Mouse (Mus musculus) Patski (cell line): ENCODE results near the gene Ptpn11. TPM values are rescaled to one million over a fixed set of nuclear protein-coding genes. Genes with fewer than 3 reads are reported as not detected.
"Not testable (repeated sequence)": the region's sequence is repeated elsewhere in the genome, so short reads cannot be mapped to it uniquely, and the experiment has no call there.

Source experiments
- ATAC-seq: fragments of 100-300 bp; one replicate; pipeline ENCODE4 v1.8.0; 2021
- CTCF ChIA-PET: fragments of 350-600 bp; sonication (Branson Sonifier 250); formaldehyde crosslinking; loops from one replicate; lab custom pipeline; 2022; ENCODE audit warnings: inconsistent platforms; lab: Charles Lee
- POLR2A ChIA-PET: fragments of 350-600 bp; sonication (Branson Sonifier 250); formaldehyde crosslinking; loops from one replicate; lab custom pipeline; 2022; ENCODE audit warnings: antibody characterized with exemption, inconsistent platforms; lab: Charles Lee
- DNase-seq: peaks from one replicate; pipeline ENCODE4 v3.0.0-alpha.2; 2011; ENCODE audit warnings: low read depth, low spot score
- H3K27me3 ChIP-seq: fragments of 371-371 bp; one replicate; pipeline ENCODE4 v1.5.1; 2021
- CTCF ChIP-seq: fragments of 100-300 bp; IDR thresholded peaks from one replicate; pipeline ENCODE4 v1.5.1; 2021
- in situ Hi-C: fragments of 300-500 bp; cut with MboI; formaldehyde crosslinking; loops from 3 replicates; pipeline ENCODE4 v1.11.1; 2018; ENCODE audit warnings: low pct_unique_long_range_greater_than_20kb, mixed read lengths
- polyA plus RNA-seq: library from polyadenylated mRNA; unstranded; gene quantifications from one replicate; pipeline ENCODE4 v1.2.3, GENCODE M21; 2021

The Ptpn11 gene
- polyA plus RNA-seq, 1 experiment from 2014 or later: 131 TPM

DNA sequence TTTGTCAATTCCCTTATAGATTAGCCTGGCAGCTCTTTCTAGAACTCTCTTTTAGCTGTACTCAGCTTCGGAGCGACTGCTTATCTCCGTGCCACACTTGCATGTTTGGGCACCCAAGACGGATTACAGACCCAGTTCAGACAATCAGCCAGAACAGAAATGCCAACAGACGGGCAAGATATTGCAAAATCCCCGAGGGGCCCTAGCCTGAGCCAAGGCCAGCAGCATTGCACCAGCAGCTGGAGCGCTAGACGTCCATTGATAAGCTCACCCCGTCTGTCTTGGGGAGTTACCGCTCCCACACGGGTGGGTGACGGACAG is 24.9 kb upstream of the Ptpn11 start:
- no peak for DNase-seq
- POLR2A ChIA-PET: interaction anchor here (0.6 kb wide), 1 partner anchor 69 kb away, joined by 3 read pairs; no protein-coding TSS in a partner anchor
- CTCF ChIA-PET: interaction anchor here (1.1 to 1.5 kb wide), 3 partner anchors 13 to 52 kb away, joined by 3 to 5 read pairs (median 3); no protein-coding TSS in a partner anchor
- H3K27me3 ChIP-seq: no peaks in the 10 kb centered on the region
- no peak for TF ChIP-seq CTCF
- no peak for ATAC-seq
- in situ Hi-C loops: loop anchor here (5.0 kb wide), 3 partner anchors 51 to 261 kb away; no protein-coding TSS in a partner anchor

DNA sequence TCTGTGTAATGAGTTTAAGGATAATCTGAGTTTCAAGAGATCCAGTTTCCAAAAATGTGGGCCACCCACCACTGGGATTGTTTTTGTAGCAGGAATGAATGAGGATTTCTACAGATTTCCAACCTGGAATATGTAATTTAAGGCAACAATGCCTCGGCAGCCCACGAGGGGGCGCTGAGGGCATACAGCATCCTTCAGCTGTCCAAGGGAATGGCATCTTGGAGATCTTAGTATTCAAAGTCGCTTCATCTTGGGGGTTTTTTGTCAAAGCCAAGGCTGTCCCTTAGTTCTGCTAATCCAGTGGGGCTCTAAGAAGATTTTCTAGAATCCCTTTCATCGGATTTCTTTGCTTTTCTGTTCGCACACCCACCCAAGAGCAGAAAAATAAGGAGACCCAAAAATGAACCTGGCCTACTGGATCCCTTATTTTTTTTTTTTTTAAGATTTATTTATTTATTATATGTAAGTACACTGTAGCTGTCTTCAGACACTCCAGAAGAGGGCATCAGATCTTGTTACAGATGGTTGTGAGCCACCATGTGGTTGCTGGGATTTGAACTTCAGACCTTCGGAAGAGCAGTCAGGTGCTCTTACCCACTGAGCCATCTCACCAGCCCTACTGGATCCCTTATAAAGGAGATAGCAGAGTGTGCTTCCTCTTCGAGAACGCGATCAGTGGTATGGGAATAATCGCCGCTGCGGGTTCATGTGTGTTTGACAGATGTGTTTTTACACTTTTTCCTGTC is 24.4 kb upstream of the Ptpn11 start:
- CTCF ChIA-PET: interaction anchor here (0.6 to 1.5 kb wide), 3 partner anchors 13 to 51 kb away, joined by 3 to 5 read pairs (median 3); no protein-coding TSS in a partner anchor
- no peaks in the 10 kb centered on the region for H3K27me3 ChIP-seq
- in situ Hi-C loops: loop anchor here (5.0 kb wide), 3 partner anchors 52 to 262 kb away; no protein-coding TSS in a partner anchor
- POLR2A ChIA-PET: interaction anchor here (0.6 kb wide), 1 partner anchor 70 kb away, joined by 3 read pairs; no protein-coding TSS in a partner anchor
- ATAC-seq (no peak), DNase-seq (no peak)
- TF ChIP-seq CTCF: peak; percentile 99

GRCm38 (mm10) chr5:121214707-121215106 is 23.5 kb upstream of the Ptpn11 start:
- in situ Hi-C loops: loop anchor here (5.0 kb wide), 3 partner anchors 53 to 263 kb away; no protein-coding TSS in a partner anchor
- CTCF ChIA-PET: no interaction called here
- TF ChIP-seq CTCF: no peak
- no peaks in the 10 kb centered on the region for H3K27me3 ChIP-seq
- POLR2A ChIA-PET: no interaction called here
- ATAC-seq: no peak
- no peak for DNase-seq

GRCm38 (mm10) chr5:121212108-121212507 is 20.9 kb upstream of the Ptpn11 start:
- ChIA-PET CTCF (no interaction called here), POLR2A (interaction anchor here (0.7 kb wide), 1 partner anchor 156 kb away, joined by 5 read pairs; no protein-coding TSS in a partner anchor)
- no peak for TF ChIP-seq CTCF
- DNase-seq (no peak), ATAC-seq (no peak)
- in situ Hi-C loops: no loop called here
- no peaks in the 10 kb centered on the region for H3K27me3 ChIP-seq

- no peak for TF ChIP-seq CTCF
- CTCF ChIA-PET: interaction anchor here (0.8 to 1.9 kb wide), 4 partner anchors 11 to 66 kb away, joined by 3 to 5 read pairs (median 4); no protein-coding TSS in a partner anchor
- in situ Hi-C loops: no loop called here
- ATAC-seq: no peak
- POLR2A ChIA-PET: interaction anchor here (1.2 kb wide), 1 partner anchor 9 kb away, joined by 3 read pairs; no protein-coding TSS in a partner anchor
- no peaks in the 10 kb centered on the region for H3K27me3 ChIP-seq
- no peak for DNase-seq
These were observed 19.4 kb upstream of the Ptpn11 start for GRCm38 (mm10) chr5:121210601-121210924.

GRCm38 (mm10) chr5:121209755-121210600 is 18.8 kb upstream of the Ptpn11 start:
- ATAC-seq (no peak), DNase-seq (no peak)
- no peak for TF ChIP-seq CTCF
- ChIA-PET POLR2A (interaction anchor here (1.2 kb wide), 1 partner anchor 9 kb away, joined by 3 read pairs; no protein-coding TSS in a partner anchor), CTCF (interaction anchor here (0.8 to 1.9 kb wide), 4 partner anchors 10 to 66 kb away, joined by 3 to 5 read pairs (median 4); no protein-coding TSS in a partner anchor)
- in situ Hi-C loops: no loop called here
- H3K27me3 ChIP-seq: no peaks in the 10 kb centered on the region

DNA sequence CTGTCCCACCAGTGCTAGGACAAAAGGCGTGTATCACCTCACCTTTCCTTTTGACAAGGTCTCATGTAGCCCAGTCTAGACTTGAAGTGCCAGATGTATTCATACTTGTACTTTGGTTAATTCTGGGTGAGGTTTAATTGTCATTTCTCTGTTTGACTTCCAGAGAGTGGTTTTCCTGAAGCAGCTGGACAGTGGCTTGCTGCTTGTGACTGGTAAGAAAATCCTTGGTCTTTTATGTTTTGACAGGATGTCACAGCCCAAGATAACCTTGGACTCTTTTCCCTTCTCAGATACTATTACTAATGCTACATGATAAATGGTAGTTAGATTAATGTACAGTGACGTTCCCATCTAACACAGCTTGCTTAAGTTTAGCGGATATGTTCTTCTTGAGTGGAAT is 15.8 kb upstream of the Ptpn11 start:
- H3K27me3 ChIP-seq: no peaks in the 10 kb centered on the region
- ATAC-seq (no peak), DNase-seq (no peak)
- ChIA-PET CTCF (no interaction called here), POLR2A (no interaction called here)
- TF ChIP-seq CTCF: no peak
- in situ Hi-C loops: no loop called here

DNA sequence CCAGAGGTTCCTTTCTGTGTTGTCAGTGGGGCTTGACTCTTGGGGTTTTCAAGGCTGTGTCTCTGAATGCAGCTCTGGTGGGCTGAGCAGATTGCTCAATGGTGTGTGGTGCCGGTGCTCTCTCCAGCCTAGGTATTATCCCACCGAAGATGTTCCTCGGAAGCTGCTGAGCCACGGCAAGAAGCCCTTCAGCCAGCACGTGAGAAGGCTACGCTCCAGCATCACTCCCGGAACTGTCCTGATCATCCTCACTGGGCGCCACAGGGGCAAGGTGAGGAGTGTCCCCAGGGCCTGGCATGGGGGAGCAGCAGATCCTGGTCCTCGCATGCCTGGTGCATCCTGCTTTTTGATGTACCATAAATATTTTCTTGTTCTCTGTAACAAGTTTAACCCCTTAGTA is 15.3 kb upstream of the Ptpn11 start:
- no peaks in the 10 kb centered on the region for H3K27me3 ChIP-seq
- ChIA-PET CTCF (no interaction called here), POLR2A (no interaction called here)
- DNase-seq: no peak
- no peak for ATAC-seq
- TF ChIP-seq CTCF: no peak
- in situ Hi-C loops: no loop called here

GRCm38 (mm10) chr5:121205537-121206130 is 14.4 kb upstream of the Ptpn11 start:
- in situ Hi-C loops, DNase-seq, POLR2A ChIA-PET, CTCF ChIA-PET, H3K27me3 ChIP-seq, ATAC-seq: not testable (repeated sequence)
